Mouse (Mus musculus) G1E (cell line): Measurements from ENCODE around the gene Dip2b.

Experiments used
- CTCF ChIP-seq: IDR thresholded peaks from 2 replicates; pipeline ENCODE4 v1.5.1; 2012; ENCODE audit warnings: low read depth, low read length, inconsistent platforms, mixed read lengths
- GATA1 ChIP-seq: IDR thresholded peaks from 2 replicates; pipeline ENCODE4 v1.6.1; 2012; ENCODE audit warnings: borderline replicate concordance, low read length, inconsistent platforms, mixed read lengths
- GATA2 ChIP-seq: IDR thresholded peaks from 2 replicates; pipeline ENCODE4 v1.6.1; 2012; ENCODE audit warnings: low read depth, low read length, inconsistent platforms, borderline replicate concordance
- POLR2AphosphoS5 ChIP-seq: IDR thresholded peaks from 2 replicates; pipeline ENCODE4 v1.6.1; 2012; ENCODE audit warnings: low read depth, low read length, inconsistent platforms; ENCODE audit not compliant: insufficient replicate concordance
- TAL1 ChIP-seq: conservative IDR thresholded peaks from 2 replicates; pipeline ENCODE4 v1.6.1; 2012; ENCODE audit warnings: low read depth, low read length, inconsistent platforms, mixed read lengths

- TF ChIP-seq CTCF = no peak
- TF ChIP-seq POLR2AphosphoS5 = no peak
- TF ChIP-seq GATA1 = no peak
- TF ChIP-seq TAL1 = no peak
- no peak for TF ChIP-seq GATA2
These were observed 35.4 kb downstream of the Dip2b start for GRCm38 (mm10) chr15:100073696-100074453.
